Mouse (Mus musculus): ENCODE data around the gene Cp. TPM values are rescaled to one million over a fixed set of nuclear protein-coding genes. Genes with fewer than 3 reads are reported as not detected.
"Not testable (repeated sequence)": the region's sequence is repeated elsewhere in the genome, so short reads cannot be mapped to it uniquely, and the experiment has no call there.

The Cp gene
- total RNA-seq (2021): 10 to 100 TPM; 34.6 to 46.0 TPM
- long read RNA-seq, experiment 1, full-length matches to known transcripts: 3 of 9 reads
- long read RNA-seq, experiment 1, partial matches to known transcripts: 4 of 9 reads
- long read RNA-seq, experiment 1, other reads (novel, unspliced or antisense): 2 of 9 reads
- long read RNA-seq, experiment 2, partial matches to known transcripts: 6 of 9 reads
- long read RNA-seq, experiment 2, other reads (novel, unspliced or antisense): 3 of 9 reads

DNA sequence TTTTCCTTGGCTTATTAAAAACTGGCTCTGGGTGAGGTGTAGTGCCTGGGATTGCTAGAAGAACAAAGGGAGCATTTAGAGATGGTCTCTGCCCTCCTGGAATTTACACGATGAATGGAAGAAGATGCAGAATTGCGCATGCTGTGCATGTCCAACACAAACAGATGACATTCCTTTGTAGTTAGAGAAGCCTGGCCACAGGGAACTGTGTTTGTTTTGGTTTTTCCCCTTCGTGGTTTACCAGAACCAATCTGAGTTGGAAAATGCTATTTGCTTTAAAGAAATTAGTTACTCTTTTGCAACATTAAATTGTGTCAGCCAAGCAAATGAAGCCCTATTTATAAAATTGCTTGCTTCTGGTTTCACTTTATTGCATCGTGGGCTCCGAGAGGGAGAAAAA lies at the start of gene Cp:
Gene Cp, plus strand, starts transcription at position 170 of the 400 bp plus-strand sequence.
- peak; percentile 64 to 69 for DNase-seq

DNA sequence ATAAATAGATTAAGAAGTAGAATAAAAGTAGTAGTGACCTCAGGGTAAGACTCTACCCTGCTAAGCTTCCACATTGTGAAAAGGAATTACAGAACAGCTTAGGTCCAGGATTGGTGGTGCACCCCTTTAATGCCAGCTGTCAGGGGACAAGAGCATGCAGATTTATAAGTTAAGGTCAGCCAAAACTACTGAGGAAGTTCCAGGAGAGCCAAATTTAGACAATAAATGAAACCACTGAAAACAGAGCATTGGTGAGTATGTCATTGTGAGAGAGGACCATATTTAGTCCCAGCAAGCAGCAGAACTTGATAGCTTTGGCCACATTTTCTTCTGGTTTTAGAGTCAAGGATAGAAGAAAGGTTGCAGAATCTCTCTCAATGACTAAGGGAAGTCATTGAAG lies 8.3 kb upstream of the Cp start:
- no peak for DNase-seq

DNA sequence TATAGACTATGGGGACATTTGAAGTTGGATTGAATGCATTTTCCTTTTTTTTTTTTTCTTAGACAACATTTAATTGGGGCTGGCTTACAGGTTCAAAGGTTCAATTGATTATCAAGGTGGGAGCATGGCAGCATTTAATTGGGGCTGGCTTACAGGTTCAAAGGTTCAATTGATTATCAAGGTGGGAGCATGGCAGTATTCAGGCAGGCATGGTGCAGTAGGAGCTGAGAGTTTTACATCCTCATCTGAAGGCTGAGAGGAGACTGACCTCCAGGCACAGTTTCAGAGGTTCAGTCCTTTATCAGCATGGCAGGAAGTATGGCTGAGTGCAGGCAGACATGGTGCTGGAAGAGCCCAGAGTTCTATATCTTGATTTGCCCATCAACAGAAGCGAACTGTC lies 7.5 kb upstream of the Cp start:
- DNase-seq: not testable (repeated sequence)

DNA sequence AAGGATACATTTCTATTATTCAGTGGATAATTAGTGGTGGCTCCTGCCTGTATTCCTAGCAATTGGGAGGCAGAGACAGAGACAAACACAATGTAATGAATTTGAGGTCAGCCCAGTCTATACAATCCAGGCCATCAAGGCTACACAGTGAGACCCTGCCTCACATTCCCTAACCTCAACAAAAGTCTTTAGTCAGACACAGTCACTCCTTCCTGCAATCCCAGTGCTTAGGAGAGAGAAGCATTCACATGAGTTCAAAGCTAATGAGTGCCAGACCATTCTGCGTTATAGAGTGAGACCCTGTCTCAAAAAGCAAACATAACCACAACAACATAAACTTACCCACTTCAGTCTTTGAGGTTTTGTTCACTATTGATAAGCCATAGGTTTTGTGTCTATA lies 3.4 kb upstream of the Cp start:
- no peak for DNase-seq

DNA sequence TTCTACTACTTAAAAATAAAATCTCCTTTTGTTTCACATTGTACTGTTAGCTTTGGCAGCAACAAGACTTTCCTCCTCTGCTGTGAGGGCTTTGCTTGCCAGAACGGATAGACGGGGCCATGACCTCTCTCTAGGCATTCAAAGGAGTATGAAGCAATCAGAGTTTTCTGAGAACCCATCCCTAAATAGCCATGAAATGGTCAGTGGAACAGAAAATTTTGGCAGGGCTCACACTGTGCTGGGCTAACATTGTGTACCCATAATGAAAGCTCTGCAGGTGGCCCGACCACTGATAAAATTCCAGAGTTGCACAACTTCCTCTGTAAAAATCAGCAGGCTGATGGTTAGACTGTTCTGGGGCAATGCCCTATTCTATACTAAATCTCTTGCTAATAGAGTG lies 3.0 kb upstream of the Cp start:
- DNase-seq: peak; percentile 91 to 96

DNA sequence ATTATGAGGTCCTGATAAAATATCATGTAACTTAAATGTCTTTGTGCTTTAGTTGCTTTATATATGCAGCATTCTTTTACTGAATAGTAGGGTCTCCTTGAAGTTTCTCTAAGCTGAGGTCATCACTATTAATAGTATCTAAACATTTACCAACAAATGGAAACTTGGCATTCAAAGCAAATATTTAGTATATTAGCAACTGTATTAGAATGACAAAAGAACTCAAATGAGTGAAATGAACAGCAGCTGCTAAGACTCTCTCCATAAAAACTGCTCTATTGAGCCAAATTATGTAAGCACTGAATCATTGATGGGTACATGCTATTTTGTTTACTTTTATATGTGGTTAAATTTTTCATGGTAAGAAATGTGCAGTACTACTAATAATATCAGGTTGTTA lies 1.2 kb downstream of the Cp start:
- no peak for DNase-seq

DNA sequence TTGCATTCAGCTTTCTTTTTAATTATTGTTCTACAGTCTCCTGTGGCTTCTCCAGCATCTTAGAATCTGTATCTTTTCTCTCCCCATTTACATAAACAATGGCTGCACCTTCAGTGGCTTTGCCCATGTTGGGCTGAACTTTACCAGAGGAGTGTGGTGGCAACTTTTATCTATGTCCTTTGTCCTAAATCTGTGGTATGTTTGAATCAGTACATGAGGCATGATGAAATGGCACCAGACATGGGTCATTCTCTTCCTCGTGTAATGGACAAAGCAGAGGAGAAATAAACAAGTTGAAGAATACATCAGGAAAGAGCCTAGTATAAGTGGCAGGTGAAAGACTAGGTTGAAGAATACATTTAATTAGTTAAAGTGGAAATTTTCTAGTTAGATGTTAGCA lies 2.1 kb downstream of the Cp start:
- DNase-seq: no peak

DNA sequence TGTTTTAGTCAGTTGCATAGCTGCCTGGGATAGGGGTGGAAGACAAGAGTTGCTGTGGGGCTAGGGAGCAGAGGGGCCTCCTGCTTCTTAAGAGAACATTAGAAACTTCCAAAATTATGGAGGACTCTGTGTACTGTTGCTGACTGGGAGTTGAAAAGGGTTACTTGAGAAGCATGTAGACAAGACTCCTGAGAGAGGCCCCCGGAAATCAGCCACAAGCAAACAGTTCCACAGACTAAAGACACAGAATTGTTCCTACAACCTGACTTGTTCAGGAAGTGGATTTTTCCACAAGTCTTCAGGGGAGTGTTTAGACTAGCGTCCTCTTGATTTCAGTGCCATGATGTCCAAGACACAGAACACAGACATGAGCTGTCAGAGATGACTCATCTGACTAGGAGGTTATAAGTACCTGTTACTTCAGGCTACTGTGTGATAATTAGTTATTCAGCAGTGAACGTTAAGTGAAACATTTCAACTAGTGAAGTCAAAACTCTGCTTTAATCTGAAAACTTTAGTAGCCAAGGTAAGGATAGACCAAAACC lies 3.8 kb downstream of the Cp start:
- no peak for DNase-seq

DNA sequence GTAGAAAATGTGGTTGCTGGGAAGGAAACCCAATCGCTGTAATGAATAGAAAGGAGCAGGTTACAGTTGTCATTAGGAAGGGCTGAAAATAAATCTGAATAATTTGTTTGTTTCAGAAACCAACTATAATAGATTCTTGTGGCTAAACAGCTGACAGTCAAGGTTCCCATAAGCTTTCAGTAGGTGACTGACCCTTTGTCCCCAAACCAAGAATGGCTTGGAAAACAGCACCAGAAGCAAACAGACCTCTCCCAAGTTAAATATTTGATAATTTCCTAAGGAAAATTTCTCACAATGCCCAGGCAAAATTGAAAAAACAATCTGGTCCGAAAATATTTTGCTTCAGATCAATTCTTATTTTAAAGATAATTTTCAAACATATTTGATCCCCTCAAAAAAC lies 4.5 kb downstream of the Cp start:
- no peak for DNase-seq

DNA sequence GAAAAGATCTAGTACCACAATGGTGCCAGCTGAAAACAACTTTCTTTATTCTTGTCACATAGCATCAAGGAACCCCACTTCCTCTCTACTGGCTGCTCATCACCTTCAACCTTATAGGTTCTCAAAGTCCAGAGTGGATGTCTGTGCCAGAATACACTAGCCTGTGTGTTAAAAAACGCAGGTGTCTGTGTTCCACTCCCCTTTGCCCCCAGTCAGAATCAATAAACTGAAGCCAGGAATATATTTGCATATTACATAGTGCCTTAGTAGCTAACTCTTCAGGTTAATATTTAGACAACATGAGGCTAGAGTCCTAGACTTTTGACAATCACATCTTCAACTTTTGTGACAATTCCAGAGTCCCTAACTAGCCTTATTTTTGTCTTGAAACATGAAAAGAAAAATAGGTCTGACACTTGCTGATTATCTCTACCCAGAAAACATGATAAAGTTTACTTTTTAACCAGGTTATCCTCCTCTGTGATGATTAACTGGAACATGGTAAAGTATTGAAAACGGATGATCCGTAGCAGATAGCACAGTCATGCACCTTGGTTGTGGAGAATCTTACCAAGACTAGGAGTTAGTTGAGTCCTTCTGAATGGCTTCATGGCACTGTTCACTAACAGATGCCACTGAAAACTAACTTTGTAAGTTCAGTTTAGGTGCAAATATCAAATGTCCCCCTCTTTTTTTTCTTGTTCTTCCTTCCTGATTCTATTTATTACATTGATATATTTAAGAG lies 6.1 kb downstream of the Cp start:
- no peak for DNase-seq

DNA sequence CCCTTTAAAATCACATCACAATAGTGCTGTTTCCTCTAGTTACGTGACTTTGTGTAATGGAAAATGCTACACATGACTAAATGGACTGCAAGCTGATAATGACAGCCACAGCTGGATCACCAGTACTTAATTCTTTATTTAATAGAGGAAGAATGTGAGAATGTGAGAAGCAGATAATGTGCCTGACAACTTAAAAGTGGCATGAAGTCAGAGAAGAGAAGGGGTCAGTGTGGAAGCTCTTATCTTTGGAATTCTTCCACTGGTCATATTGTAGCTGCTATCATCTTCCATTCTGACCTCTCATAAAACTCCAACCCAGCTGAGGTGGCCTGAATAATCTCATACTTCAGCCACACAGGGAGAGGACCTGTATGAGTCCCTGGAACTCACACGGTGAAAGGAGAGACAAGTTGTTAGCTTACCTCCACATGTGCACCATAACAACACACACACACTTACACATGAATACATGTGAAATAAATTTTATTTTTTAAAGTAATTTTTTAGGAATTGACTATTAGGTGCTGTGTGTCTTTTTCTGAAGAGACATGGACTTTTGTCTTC lies 7.9 kb downstream of the Cp start:
- no peak for DNase-seq

DNA sequence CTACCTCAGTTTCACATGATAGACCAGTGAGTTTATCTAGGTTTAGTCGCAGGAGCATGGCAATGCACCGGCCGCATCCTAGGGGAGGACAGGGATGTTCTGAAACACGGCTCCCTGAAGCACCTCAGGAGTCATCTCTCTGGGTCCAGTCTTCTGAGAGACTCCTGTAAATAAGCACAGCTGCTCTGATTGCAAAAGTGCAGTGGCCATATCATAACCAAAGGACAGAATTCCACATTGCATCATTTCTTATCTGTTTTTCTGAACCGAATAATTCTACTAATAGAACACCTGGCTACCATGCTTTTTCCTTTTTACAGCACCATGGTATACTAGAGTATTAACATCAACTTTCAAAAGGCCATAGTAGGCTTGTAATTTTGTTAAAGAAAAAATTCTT lies 8.4 kb downstream of the Cp start:
- DNase-seq: no peak

DNA sequence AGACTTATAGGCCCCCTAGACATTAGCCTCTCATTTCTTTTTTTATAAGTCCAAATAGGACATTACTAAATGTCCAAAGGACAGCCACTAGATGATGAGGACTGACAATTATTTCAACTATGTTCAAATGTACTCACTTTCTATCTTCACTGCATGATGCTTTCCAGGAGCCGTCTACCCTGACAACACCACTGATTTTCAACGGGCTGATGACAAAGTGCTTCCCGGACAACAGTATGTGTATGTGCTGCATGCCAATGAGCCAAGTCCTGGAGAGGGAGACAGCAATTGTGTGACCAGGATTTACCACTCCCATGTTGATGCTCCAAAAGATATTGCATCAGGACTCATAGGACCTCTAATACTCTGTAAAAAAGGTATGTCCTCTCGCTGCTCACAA lies 9.2 kb downstream of the Cp start:
- DNase-seq: no peak

DNA sequence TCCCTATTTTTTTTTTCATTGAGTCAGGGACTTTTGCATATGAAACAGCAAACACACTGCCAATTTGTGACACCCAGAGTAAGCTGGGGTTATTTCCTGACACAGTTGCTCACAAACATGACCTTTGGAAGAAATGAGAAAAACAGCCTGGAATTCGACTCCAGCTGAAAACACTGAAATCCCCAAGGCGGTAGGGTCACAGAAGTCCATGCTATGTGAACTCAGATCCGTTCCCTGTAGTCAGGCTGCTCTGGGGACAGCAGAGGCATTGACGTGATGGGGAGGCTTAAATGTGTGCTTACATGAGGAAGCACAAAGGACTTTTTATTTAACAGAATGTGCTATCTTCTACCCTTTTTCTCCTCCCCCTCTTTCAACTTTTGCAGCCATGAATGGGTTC lies 21.6 kb downstream of the Cp start:
- peak; percentile 57 to 82 for DNase-seq

DNA sequence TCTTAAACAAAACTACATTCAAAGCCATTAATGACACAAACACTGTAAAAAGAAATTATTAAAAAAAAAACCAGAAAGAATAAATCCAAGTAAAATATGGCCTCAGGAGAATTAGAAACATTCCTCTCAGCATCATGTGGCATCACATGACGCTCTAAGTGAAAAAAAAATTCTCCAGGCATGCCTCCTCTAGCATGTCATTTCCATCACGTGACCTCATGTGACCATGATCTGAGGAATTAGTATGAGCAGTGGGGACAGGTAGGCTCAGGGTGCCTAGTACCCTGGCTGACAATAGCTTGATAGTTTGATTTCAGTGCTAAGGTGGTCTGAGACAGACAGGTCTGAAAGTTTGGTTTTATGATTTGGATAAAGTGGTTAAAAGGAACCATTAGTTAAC lies 24.3 kb downstream of the Cp start:
- DNase-seq: no peak

DNA sequence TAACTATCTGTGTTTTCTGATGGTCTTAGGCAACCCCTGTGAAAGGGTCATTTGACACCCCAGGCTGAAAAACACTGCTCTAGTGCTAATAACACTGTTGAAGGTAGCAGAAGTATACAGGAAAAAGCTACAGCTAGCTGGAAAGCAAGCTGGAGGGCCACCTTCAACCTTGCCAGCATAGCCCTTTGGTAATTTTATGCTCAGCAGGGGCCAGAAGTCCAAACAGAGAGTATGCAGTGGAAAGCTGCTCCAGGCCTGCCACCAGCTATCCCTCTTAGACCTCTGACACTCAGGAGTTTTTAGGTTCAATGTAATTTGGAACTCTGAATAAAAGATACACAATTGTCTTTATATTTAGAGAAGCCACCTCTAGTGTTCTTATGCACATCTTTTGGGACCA lies 26.0 kb downstream of the Cp start:
- DNase-seq: no peak

DNA sequence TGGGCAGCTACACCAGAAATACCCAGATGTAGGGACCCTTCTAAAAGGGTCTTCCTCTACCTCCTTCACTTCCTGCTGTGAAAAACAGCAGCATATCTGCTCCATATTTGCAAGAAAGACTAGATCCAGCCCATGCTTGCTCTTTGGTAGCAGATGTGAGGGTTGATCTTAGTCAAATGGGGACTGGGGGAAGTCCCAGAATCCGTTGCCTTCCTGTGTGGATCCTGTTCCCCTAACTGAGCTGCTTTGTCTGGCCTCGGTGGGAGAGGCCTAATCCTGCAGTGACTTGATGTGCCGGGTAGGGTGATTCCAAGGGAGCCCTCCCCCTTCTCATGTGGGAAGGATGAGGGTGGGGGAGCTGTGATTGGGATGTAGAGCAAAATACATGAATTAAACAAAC lies 29.3 kb downstream of the Cp start:
- DNase-seq: no peak

DNA sequence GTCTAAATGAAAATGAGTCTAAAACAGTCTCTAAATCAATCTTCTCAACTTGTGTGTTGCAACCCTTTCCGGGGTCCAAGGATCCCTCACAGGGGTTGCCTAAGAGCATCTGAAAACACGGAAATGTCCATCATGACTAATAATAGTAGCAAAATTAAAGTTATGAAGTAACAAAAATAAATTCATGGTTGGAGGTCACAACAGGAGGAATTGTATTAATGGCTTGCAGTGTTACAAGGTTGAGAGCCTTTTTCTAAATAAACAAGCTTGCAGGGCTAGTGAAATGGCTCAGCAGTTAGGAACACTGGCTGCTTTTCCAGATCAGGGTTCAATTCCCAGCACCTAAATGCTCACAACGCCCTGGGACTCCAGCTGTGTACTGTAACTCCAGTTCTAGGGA lies 33.2 kb downstream of the Cp start:
- DNase-seq: no peak

DNA sequence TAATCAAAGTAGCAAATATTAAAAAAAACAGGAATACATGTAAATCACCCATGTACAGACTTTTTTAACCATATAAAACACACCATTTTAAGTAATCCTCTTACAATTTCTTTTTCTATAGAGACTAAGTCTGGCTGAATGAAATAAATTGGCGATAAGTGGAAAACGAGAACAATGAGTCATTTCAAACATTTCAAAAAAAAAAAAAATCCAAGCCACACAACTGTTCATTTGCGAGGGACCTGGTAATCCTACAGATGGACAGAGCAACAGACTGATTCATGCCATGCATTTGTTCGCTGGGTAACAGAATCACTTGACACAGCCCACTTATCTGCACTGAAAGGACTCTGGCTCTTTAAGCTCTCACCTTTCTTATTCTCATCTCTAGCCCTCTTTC lies 35.5 kb downstream of the Cp start:
- no peak for DNase-seq

DNA sequence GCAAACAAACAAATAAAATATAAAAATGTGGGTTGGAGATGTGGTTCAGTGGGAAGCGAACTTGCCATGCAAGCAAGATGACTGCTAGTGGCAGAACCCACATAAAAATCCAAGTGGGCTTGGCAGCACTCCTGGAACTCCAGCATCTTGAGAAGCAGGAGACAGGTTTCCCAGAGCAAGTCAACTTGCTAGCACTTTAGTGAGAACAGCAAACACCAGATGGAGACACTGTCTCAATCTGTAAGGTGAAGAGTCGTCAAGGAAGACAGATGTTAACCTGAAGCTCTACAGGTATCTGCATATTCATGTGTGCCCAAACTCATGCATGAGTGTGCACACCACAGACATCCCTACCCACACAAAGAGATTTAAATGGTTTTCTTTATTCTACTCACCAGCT lies 42.7 kb downstream of the Cp start:
- DNase-seq: no peak

DNA sequence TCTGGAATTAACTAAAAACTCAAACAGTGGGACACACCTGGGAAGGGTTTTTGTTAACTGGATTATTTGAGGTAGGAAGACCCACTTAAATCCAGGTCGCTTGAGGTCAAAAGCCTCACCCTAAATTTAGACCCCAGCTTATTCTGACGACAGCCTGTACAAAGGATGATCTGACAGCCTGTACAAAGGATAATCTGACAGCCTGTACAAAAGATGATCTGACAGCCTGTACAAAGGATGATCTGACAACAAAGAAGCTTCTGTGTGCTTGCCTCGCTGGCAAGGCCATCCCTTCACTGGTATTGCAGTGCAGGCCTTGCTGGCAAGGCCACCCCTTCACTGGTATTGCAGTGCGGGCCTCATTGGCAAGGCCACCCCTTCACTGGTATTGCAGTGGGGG lies 44.0 kb downstream of the Cp start:
- DNase-seq: no peak

DNA sequence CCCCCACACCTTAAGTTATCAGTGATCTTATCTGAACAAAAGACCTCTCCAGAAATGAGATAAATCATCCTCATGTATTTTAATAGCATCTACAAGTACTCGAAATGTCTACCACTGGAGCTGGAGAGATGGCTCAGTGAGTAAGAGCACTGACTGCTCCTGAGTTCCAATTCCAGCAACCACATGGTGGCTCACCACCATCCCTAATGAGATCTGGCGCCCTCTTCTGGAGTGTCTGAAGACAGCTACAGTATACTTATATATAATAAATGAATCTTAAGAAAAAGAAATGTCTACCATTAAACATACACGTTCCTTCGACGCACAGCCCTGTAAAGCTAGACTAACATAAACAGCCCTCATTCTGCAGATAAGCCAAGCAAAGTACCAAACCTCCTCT lies 45.9 kb downstream of the Cp start:
- DNase-seq: peak; percentile 29 to 59

DNA sequence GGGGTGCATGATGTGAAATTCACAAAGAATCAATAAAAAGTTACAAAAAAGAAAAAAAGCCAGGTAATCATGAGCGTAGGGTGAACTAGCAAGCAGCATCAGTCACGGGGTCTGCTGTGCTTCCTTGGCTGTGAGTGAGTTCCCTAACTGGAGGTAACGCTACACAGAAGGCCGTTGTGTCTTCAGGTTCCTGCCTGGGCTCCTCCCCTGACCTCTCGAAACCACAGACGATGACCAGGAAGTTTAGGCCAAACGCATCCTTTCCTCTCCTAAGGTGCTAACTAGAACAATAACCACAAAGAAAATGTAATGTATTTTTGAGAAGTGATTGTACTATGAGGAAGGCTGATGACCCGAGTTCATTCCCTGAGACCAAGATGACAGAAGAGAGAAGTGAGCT lies 47.6 kb downstream of the Cp start:
- no peak for DNase-seq

DNA sequence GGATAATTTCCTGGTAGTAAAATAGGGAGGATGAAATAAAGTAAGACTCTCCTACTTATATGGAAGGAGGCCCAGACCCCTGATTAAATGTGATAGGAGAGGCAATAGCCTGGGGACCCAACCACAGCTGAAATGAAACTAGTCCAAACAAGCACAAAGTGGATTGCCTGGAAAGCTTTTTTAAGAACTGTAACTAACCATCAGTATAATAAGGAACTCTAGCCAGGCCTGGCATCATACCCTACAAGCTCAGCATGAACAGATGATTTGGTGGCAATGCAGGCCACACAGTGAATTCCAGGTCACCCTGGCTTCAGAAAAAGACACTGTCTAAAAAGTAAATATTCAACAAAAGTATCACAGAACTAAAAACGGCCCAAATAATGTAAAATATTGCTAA lies 48.8 kb downstream of the Cp start:
- DNase-seq: no peak
